Mouse (Mus musculus) liver, adult 2 months (tissue): Measurements from ENCODE around the gene Pwwp2b. TPM values are rescaled to one million over a fixed set of nuclear protein-coding genes. Genes with fewer than 3 reads are reported as not detected.

Experiments used
- DNase-seq: peaks from one replicate; pipeline ENCODE4 v3.0.0-alpha.2; 2011; ENCODE audit warnings: low read depth, low spot score; ENCODE audit errors: extremely low read depth
- H3K27ac ChIP-seq: fragments of 200-500 bp; replicated peaks from 2 replicates; pipeline ENCODE4 v1.5.1; 2012; ENCODE audit warnings: low read depth, mild to moderate bottlenecking, control low read depth, inconsistent platforms, low read length; ENCODE audit not compliant: insufficient read depth
- H3K27me3 ChIP-seq: fragments of 200-500 bp; 2 replicates; pipeline ENCODE4 v1.6.1; 2012; ENCODE audit warnings: mild to moderate bottlenecking, moderate library complexity, low read length, inconsistent platforms; ENCODE audit not compliant: control insufficient read depth, insufficient read depth
- H3K36me3 ChIP-seq: fragments of 200-500 bp; 2 replicates; pipeline ENCODE4 v1.6.1; 2012; ENCODE audit warnings: low read length, inconsistent platforms; ENCODE audit not compliant: control insufficient read depth, insufficient read depth
- H3K4me1 ChIP-seq: fragments of 200-500 bp; 2 replicates; pipeline ENCODE4 v1.6.1; 2011; ENCODE audit warnings: low read length; ENCODE audit not compliant: control insufficient read depth, insufficient read depth
- H3K4me3 ChIP-seq: fragments of 200-500 bp; 2 replicates; pipeline ENCODE4 v1.5.1; 2011; ENCODE audit warnings: low read depth, mild to moderate bottlenecking, control low read depth, low read length, moderate library complexity; ENCODE audit not compliant: insufficient read depth
- H3K79me2 ChIP-seq: fragments of 200-500 bp; 2 replicates; pipeline ENCODE4 v1.6.1; 2012; ENCODE audit warnings: inconsistent platforms, mild to moderate bottlenecking, low read length, moderate library complexity; ENCODE audit not compliant: control insufficient read depth, insufficient read depth
- H3K9ac ChIP-seq: fragments of 200-500 bp; 2 replicates; pipeline ENCODE4 v1.6.1; 2012; ENCODE audit warnings: low read depth, mild to moderate bottlenecking, control low read depth, inconsistent platforms, low read length
- CTCF ChIP-seq: fragments of 200-500 bp; IDR thresholded peaks from 2 replicates; pipeline ENCODE4 v1.5.1; 2011; ENCODE audit warnings: low read depth, low read length, control low read depth
- POLR2A ChIP-seq: fragments of 200-500 bp; IDR thresholded peaks from 2 replicates; pipeline ENCODE4 v1.6.1; 2011; ENCODE audit warnings: low read length, control low read depth; ENCODE audit not compliant: insufficient read depth; ENCODE audit errors: extremely low read depth
- WGBS: fragments of 180-500 bp; shearing (Covaris S2); methylation state at CpG from one replicate; pipeline ENCODE4 v1.1.7; 2018; 5-methylcytosine and 5-hydroxymethylcytosine counted together
- polyA plus RNA-seq: library from polyadenylated mRNA; depleted of rRNA; stranded (reverse); fragments of >200 nt; gene quantifications from 2 replicates; pipeline ENCODE4 v1.2.3, GENCODE M21; 2012
- total RNA-seq: library from RNA; depleted of rRNA; stranded (reverse); fragments of >200 nt; gene quantifications from 2 replicates; pipeline ENCODE4 v1.2.3, GENCODE M21; 2014

Pwwp2b gene
- total and polyA plus RNA-seq, 2 experiments, result 0.65 to 2.1 TPM

GRCm38 (mm10) chr7:139249406-139250210 is 1.3 kb downstream of the Pwwp2b start:
- peaks cover 14% of the 10 kb centered on the region for H3K4me1 ChIP-seq
- DNase-seq, result no peak
- no peak overlapping the region for H3K27ac ChIP-seq
- TF ChIP-seq CTCF (no peak), POLR2A (no peak)
- H3K27me3 ChIP-seq, result no peaks in the 10 kb centered on the region
- no peak overlapping the region for H3K4me3 ChIP-seq
- no peaks in the 10 kb centered on the region for H3K36me3 ChIP-seq
- 64% methylated on average over 7 of the region's 7 CpGs for WGBS
- peak overlapping the region; percentile 10; the same call in 1 of the 2 replicates for H3K9ac ChIP-seq
- no peaks in the 10 kb centered on the region for H3K79me2 ChIP-seq

- TF ChIP-seq CTCF, result no peak
- Histone ChIP-seq H3K9ac (no peak overlapping the region), H3K4me1 (peaks cover 14% of the 10 kb centered on the region), H3K79me2 (no peaks in the 10 kb centered on the region), H3K4me3 (no peak overlapping the region), H3K36me3 (no peaks in the 10 kb centered on the region), H3K27me3 (no peaks in the 10 kb centered on the region), H3K27ac (0 out of 2 replicates have a peak overlapping the region, but pooled peaks have one; percentile 3)
- peak; percentile 12 for DNase-seq
- WGBS, result 46% methylated on average over 5 of the region's 5 CpGs
These were observed 3.6 kb downstream of the Pwwp2b start for GRCm38 (mm10) chr7:139251881-139252301.

- H3K4me3 ChIP-seq, result no peak overlapping the region
- peaks cover 13% of the 10 kb centered on the region for H3K4me1 ChIP-seq
- H3K27me3 ChIP-seq, result no peaks in the 10 kb centered on the region
- DNase-seq, result no peak
- no peak overlapping the region for H3K27ac ChIP-seq
- no peak for TF ChIP-seq POLR2A
- no peak for TF ChIP-seq CTCF
- WGBS, result 75% methylated on average over 7 of the region's 7 CpGs
- H3K9ac ChIP-seq, result no peak overlapping the region
- H3K79me2 ChIP-seq, result no peaks in the 10 kb centered on the region
- H3K36me3 ChIP-seq, result no peaks in the 10 kb centered on the region
These were observed 4.3 kb downstream of the Pwwp2b start for GRCm38 (mm10) chr7:139252566-139252965.

- peaks cover 13% of the 10 kb centered on the region for H3K4me1 ChIP-seq
- DNase-seq, result peak; percentile 33
- H3K27me3 ChIP-seq, result no peaks in the 10 kb centered on the region
- H3K79me2 ChIP-seq, result no peaks in the 10 kb centered on the region
- no peak overlapping the region for H3K4me3 ChIP-seq
- H3K27ac ChIP-seq, result no peak overlapping the region
- 16% methylated on average over 9 of the region's 9 CpGs for WGBS
- H3K9ac ChIP-seq, result no peak overlapping the region
- TF ChIP-seq CTCF (no peak), POLR2A (no peak)
- no peaks in the 10 kb centered on the region for H3K36me3 ChIP-seq
These were observed 4.7 kb downstream of the Pwwp2b start for GRCm38 (mm10) chr7:139252986-139253385.

GRCm38 (mm10) chr7:139253462-139253861 is 5.2 kb downstream of the Pwwp2b start:
- H3K79me2 ChIP-seq, result no peaks in the 10 kb centered on the region
- TF ChIP-seq POLR2A, result no peak
- H3K27me3 ChIP-seq, result no peaks in the 10 kb centered on the region
- H3K4me3 ChIP-seq, result no peak overlapping the region
- DNase-seq, result no peak
- WGBS, result 77% methylated on average over 3 of the region's 3 CpGs
- H3K9ac ChIP-seq, result no peak overlapping the region
- H3K27ac ChIP-seq, result no peak overlapping the region
- H3K4me1 ChIP-seq, result peaks cover 13% of the 10 kb centered on the region
- H3K36me3 ChIP-seq, result no peaks in the 10 kb centered on the region

GRCm38 (mm10) chr7:139254626-139255025 is 6.3 kb downstream of the Pwwp2b start:
- Histone ChIP-seq H3K9ac (no peak overlapping the region), H3K4me1 (peaks cover 13% of the 10 kb centered on the region), H3K79me2 (no peaks in the 10 kb centered on the region; the same call in 1 of the 2 replicates), H3K4me3 (no peak overlapping the region), H3K27ac (no peak overlapping the region), H3K36me3 (no peaks in the 10 kb centered on the region), H3K27me3 (no peaks in the 10 kb centered on the region)
- WGBS, result 90% methylated on average over 5 of the region's 5 CpGs
- TF ChIP-seq POLR2A (no peak), CTCF (no peak)
- DNase-seq, result no peak
